Comparison of ENCODE assay signal across 1 mouse cellular context in genomic region chr11:68967337-68968282, GRCm38 (mm10).
A peak's percentile ranks its signal among the peaks of the same experiment; 100 is the strongest.
TF ChIP-seq lines count a peak whose summit lies in the region.

Gene Slc25a35, plus strand, starts transcription at chr11:68968131.

TF ChIP-seq in MEL, 35 proteins besides CTCF, POLR2A, EP300 and RAD21 (continued from another document):
- TF ChIP-seq TBP (IDR thresholded peaks at IDR 0.05; ENCODE audit: low read depth, low read length) (0 out of 2 replicates have a peak, but pooled peaks have one; percentile 32), BHLHE40 (IDR thresholded peaks at IDR 0.05; ENCODE audit: borderline replicate concordance, low read depth, low read length) (no peak), RCOR1 (IDR thresholded peaks at IDR 0.05; ENCODE audit: low read depth, low read length) (peak; percentile 17; the same call in 1 of the 2 replicates), E2F4 (IDR thresholded peaks at IDR 0.05; ENCODE audit: borderline replicate concordance, low read depth, low read length) (no peak), SMC3 (IDR thresholded peaks at IDR 0.05; ENCODE audit: low read depth, low read length) (no peak)
